Mouse (Mus musculus) kidney, adult 2 months (tissue): ENCODE measurements around the gene Gfra1. TPM values are rescaled to one million over a fixed set of nuclear protein-coding genes. Genes with fewer than 3 reads are reported as not detected.

Experiments
- DNase-seq: peaks from one replicate; pipeline ENCODE4 v3.0.0; 2021
- H3K27ac ChIP-seq: fragments of 200-500 bp; 2 replicates; pipeline ENCODE4 v1.5.1; 2012; ENCODE audit warnings: low read depth, low read length, control low read depth, inconsistent platforms; ENCODE audit not compliant: insufficient read depth
- H3K27me3 ChIP-seq: fragments of 200-500 bp; replicated peaks from 2 replicates; pipeline ENCODE4 v1.6.1; 2012; ENCODE audit warnings: mild to moderate bottlenecking, moderate library complexity, low read length, inconsistent platforms; ENCODE audit not compliant: control insufficient read depth, insufficient read depth
- H3K36me3 ChIP-seq: fragments of 200-500 bp; 2 replicates; pipeline ENCODE4 v1.6.1; 2012; ENCODE audit warnings: mild to moderate bottlenecking, moderate library complexity, low read length, inconsistent platforms; ENCODE audit not compliant: control insufficient read depth, insufficient read depth
- H3K4me1 ChIP-seq: fragments of 200-500 bp; 2 replicates; pipeline ENCODE4 v1.6.1; 2011; ENCODE audit warnings: low read length; ENCODE audit not compliant: control insufficient read depth, insufficient read depth
- H3K4me3 ChIP-seq: fragments of 200-500 bp; 2 replicates; pipeline ENCODE4 v1.5.1; 2011; ENCODE audit warnings: mild to moderate bottlenecking, low read depth, low read length, control low read depth; ENCODE audit not compliant: insufficient read depth
- CTCF ChIP-seq: fragments of 200-500 bp; conservative IDR thresholded peaks from 2 replicates; pipeline ENCODE4 v1.5.1; 2011; ENCODE audit warnings: low read depth, mild to moderate bottlenecking, control low read depth, low read length, moderate library complexity, mixed read lengths; ENCODE audit not compliant: insufficient read depth, insufficient read length
- POLR2A ChIP-seq: fragments of 200-500 bp; IDR thresholded peaks from one replicate; pipeline ENCODE4 v1.6.1; 2011; ENCODE audit warnings: low read depth, low read length, control low read depth
- WGBS: fragments of 180-500 bp; shearing (Covaris S2); methylation state at CpG from one replicate; pipeline ENCODE4 v1.1.7; 2018; 5-methylcytosine and 5-hydroxymethylcytosine counted together
- polyA plus RNA-seq: library from polyadenylated mRNA; depleted of rRNA; stranded (reverse); fragments of >200 nt; gene quantifications from 2 replicates; pipeline ENCODE4 v1.2.3, GENCODE M21; 2012

Gfra1 gene
- polyA plus RNA-seq, 1 experiment = 6.8 TPM

- DNase-seq = no peak
- 77% methylated on average over 8 of the region's 8 CpGs for WGBS
- Histone ChIP-seq H3K36me3 (no peaks in the 10 kb centered on the region), H3K4me1 (no peaks in the 10 kb centered on the region), H3K27ac (no peak overlapping the region), H3K27me3 (no peaks in the 10 kb centered on the region), H3K4me3 (no peak overlapping the region)
- TF ChIP-seq POLR2A (no peak), CTCF (no peak)
Observed at GRCm38 (mm10) chr19:58260934-58261333, 194.8 kb downstream of the Gfra1 start.

- no peaks in the 10 kb centered on the region for H3K36me3 ChIP-seq
- 86% methylated on average over 2 of the region's 2 CpGs for WGBS
- TF ChIP-seq POLR2A (no peak), CTCF (no peak)
Observed at GRCm38 (mm10) chr19:58259250-58259649, 196.5 kb downstream of the Gfra1 start.

GRCm38 (mm10) chr19:58256485-58256884 is 199.2 kb downstream of the Gfra1 start:
- no peaks in the 10 kb centered on the region for H3K4me1 ChIP-seq
- no peaks in the 10 kb centered on the region for H3K27me3 ChIP-seq
- H3K36me3 ChIP-seq = no peaks in the 10 kb centered on the region
- H3K27ac ChIP-seq = no peak overlapping the region
- H3K4me3 ChIP-seq = no peak overlapping the region
- DNase-seq = no peak
- WGBS = 92% methylated on average over 3 of the region's 3 CpGs
- no peak for TF ChIP-seq CTCF
- TF ChIP-seq POLR2A = no peak

More at GRCm38 (mm10) chr19:58259250-58259649, 196.5 kb downstream of the Gfra1 start:
- no peak overlapping the region for H3K27ac ChIP-seq
- no peak for DNase-seq
- no peaks in the 10 kb centered on the region for H3K4me1 ChIP-seq
- no peaks in the 10 kb centered on the region for H3K27me3 ChIP-seq
- no peak overlapping the region for H3K4me3 ChIP-seq

GRCm38 (mm10) chr19:58255394-58255793 is 200.3 kb downstream of the Gfra1 start:
- Histone ChIP-seq H3K4me1 (no peaks in the 10 kb centered on the region), H3K36me3 (no peaks in the 10 kb centered on the region), H3K27ac (no peak overlapping the region), H3K27me3 (no peaks in the 10 kb centered on the region), H3K4me3 (no peak overlapping the region)
- 82% methylated on average over 7 of the region's 7 CpGs for WGBS
- DNase-seq = no peak
- TF ChIP-seq CTCF (no peak), POLR2A (no peak)

GRCm38 (mm10) chr19:58254172-58254571 is 201.5 kb downstream of the Gfra1 start:
- Histone ChIP-seq H3K27ac (no peak overlapping the region), H3K27me3 (no peaks in the 10 kb centered on the region), H3K4me1 (no peaks in the 10 kb centered on the region), H3K36me3 (no peaks in the 10 kb centered on the region), H3K4me3 (no peak overlapping the region)
- DNase-seq = no peak
- no peak for TF ChIP-seq CTCF
- TF ChIP-seq POLR2A = no peak
- WGBS = 79% methylated on average over 3 of the region's 3 CpGs

- Histone ChIP-seq H3K4me3 (no peak overlapping the region), H3K4me1 (no peaks in the 10 kb centered on the region), H3K27me3 (no peaks in the 10 kb centered on the region), H3K36me3 (no peaks in the 10 kb centered on the region), H3K27ac (no peak overlapping the region)
- WGBS = 82% methylated on average over 4 of the region's 4 CpGs
- no peak for DNase-seq
- TF ChIP-seq CTCF = no peak
- no peak for TF ChIP-seq POLR2A
Observed at GRCm38 (mm10) chr19:58251698-58252097, 204.0 kb downstream of the Gfra1 start.

GRCm38 (mm10) chr19:58251095-58251494 is 204.6 kb downstream of the Gfra1 start:
- no peaks in the 10 kb centered on the region for H3K4me1 ChIP-seq
- WGBS = 85% methylated on average over 6 of the region's 6 CpGs
- no peaks in the 10 kb centered on the region for H3K27me3 ChIP-seq
- H3K4me3 ChIP-seq = no peak overlapping the region
- H3K36me3 ChIP-seq = no peaks in the 10 kb centered on the region
- no peak for DNase-seq
- TF ChIP-seq CTCF (no peak), POLR2A (no peak)
- H3K27ac ChIP-seq = no peak overlapping the region

GRCm38 (mm10) chr19:58250237-58250636 is 205.5 kb downstream of the Gfra1 start:
- no peak overlapping the region for H3K4me3 ChIP-seq
- no peaks in the 10 kb centered on the region for H3K36me3 ChIP-seq
- 93% methylated on average over 8 of the region's 8 CpGs for WGBS
- no peaks in the 10 kb centered on the region for H3K27me3 ChIP-seq
- no peak for DNase-seq
- no peaks in the 10 kb centered on the region for H3K4me1 ChIP-seq
- no peak overlapping the region for H3K27ac ChIP-seq
- TF ChIP-seq POLR2A = no peak
- no peak for TF ChIP-seq CTCF
